Mouse (Mus musculus): ENCODE results near the gene Acad10. TPM values are rescaled to one million over a fixed set of nuclear protein-coding genes. Genes with fewer than 3 reads are reported as not detected.
"Not testable (repeated sequence)": the region's sequence is repeated elsewhere in the genome, so short reads cannot be mapped to it uniquely, and the experiment has no call there.

Gene Acad10
- polyA plus RNA-seq (2015; fragmentation: Nextera tagmentation; extraction: Ambion mirVana) = 1.9 and 2.1 TPM in 2 replicates

GRCm38 (mm10) chr5:121660059-121660896 is at the start of gene Acad10, which contains the start of gene Brap:
Gene Acad10, minus strand, starts transcription at chr5:121660514.
Gene Brap, plus strand, starts transcription at chr5:121660563.
- Histone ChIP-seq H3K4me1 (peaks cover 15% of the 10 kb centered on the region), H3K4me2 (peak within 1 kb of the TSS; percentile 83), H3K4me3 (peak within 1 kb of the TSS; percentile 96), H3K27me3 (no peaks in the 10 kb centered on the region), H3K9me3 (no peaks in the 10 kb centered on the region), H3K9ac (peak within 1 kb of the TSS; percentile 96), H3K27ac (peak within 1 kb of the TSS; percentile 51), H3K36me3 (peaks cover 28% of the 10 kb centered on the region)
- ATAC-seq (ENCODE audit: insufficient number of reproducible peaks, insufficient read depth, low FRiP score, low TSS enrichment, low read depth) = 0 out of 2 replicates have a peak, but pooled peaks have one; percentile 60
- 1% methylated on average over 83 of the region's 85 CpGs for WGBS

- no peak overlapping the region for H3K27ac ChIP-seq
- no peak for ATAC-seq (ENCODE audit: insufficient number of reproducible peaks, insufficient read depth, low FRiP score, low TSS enrichment, low read depth)
- H3K9me3 ChIP-seq = no peaks in the 10 kb centered on the region
- WGBS = 9% methylated on average over 20 of the region's 20 CpGs
- no peaks in the 10 kb centered on the region for H3K36me3 ChIP-seq
- peaks cover 7% of the 10 kb centered on the region; the same call in 1 of the 2 replicates for H3K4me1 ChIP-seq
- H3K4me2 ChIP-seq = peak overlapping the region; percentile 58
- peak overlapping the region; percentile 46; the same call in 1 of the 2 replicates for H3K9ac ChIP-seq
- H3K27me3 ChIP-seq = no peaks in the 10 kb centered on the region
- peak overlapping the region; percentile 29 for H3K4me3 ChIP-seq
Measured at GRCm38 (mm10) chr5:121704512-121705248, 44.4 kb upstream of the Acad10 start.

GRCm38 (mm10) chr5:121703341-121703740 is 43.0 kb upstream of the Acad10 start:
- peaks cover 7% of the 10 kb centered on the region; the same call in 1 of the 2 replicates for H3K4me1 ChIP-seq
- H3K4me3 ChIP-seq = no peak overlapping the region
- H3K27me3 ChIP-seq = no peaks in the 10 kb centered on the region
- H3K36me3 ChIP-seq = no peaks in the 10 kb centered on the region
- 60% methylated on average over 1 of the region's 1 CpGs for WGBS
- H3K27ac ChIP-seq = no peak overlapping the region
- H3K4me2 ChIP-seq = no peak overlapping the region
- no peaks in the 10 kb centered on the region for H3K9me3 ChIP-seq
- H3K9ac ChIP-seq = no peak overlapping the region
- no peak for ATAC-seq (ENCODE audit: insufficient number of reproducible peaks, insufficient read depth, low FRiP score, low TSS enrichment, low read depth)

GRCm38 (mm10) chr5:121701111-121701769 is 40.9 kb upstream of the Acad10 start:
- 45% methylated on average over 8 of the region's 8 CpGs for WGBS

GRCm38 (mm10) chr5:121700496-121700895 is 40.2 kb upstream of the Acad10 start:
- Histone ChIP-seq H3K9ac (peak overlapping the region; percentile 51; the same call in 1 of the 2 replicates), H3K36me3 (no peaks in the 10 kb centered on the region), H3K4me2 (peak overlapping the region; percentile 17; the same call in 1 of the 2 replicates), H3K4me1 (peaks cover 7% of the 10 kb centered on the region; the same call in 1 of the 2 replicates), H3K9me3 (no peaks in the 10 kb centered on the region), H3K4me3 (no peak overlapping the region), H3K27me3 (no peaks in the 10 kb centered on the region), H3K27ac (no peak overlapping the region)
- ATAC-seq (ENCODE audit: insufficient number of reproducible peaks, insufficient read depth, low FRiP score, low TSS enrichment, low read depth) = no peak
- 22% methylated on average over 11 of the region's 11 CpGs for WGBS

More at GRCm38 (mm10) chr5:121701111-121701769, 40.9 kb upstream of the Acad10 start:
- no peak overlapping the region for H3K4me2 ChIP-seq
- no peak overlapping the region for H3K9ac ChIP-seq
- no peaks in the 10 kb centered on the region for H3K36me3 ChIP-seq
- H3K9me3 ChIP-seq = no peaks in the 10 kb centered on the region
- no peak overlapping the region for H3K4me3 ChIP-seq
- H3K27ac ChIP-seq = no peak overlapping the region
- no peaks in the 10 kb centered on the region for H3K27me3 ChIP-seq
- H3K4me1 ChIP-seq = peaks cover 7% of the 10 kb centered on the region; the same call in 1 of the 2 replicates
- no peak for ATAC-seq (ENCODE audit: insufficient number of reproducible peaks, insufficient read depth, low FRiP score, low TSS enrichment, low read depth)

GRCm38 (mm10) chr5:121699891-121700290 is 39.6 kb upstream of the Acad10 start:
- Histone ChIP-seq H3K4me3 (no peak overlapping the region), H3K36me3 (no peaks in the 10 kb centered on the region), H3K9me3 (no peaks in the 10 kb centered on the region), H3K4me2 (no peak overlapping the region), H3K27ac (no peak overlapping the region), H3K4me1 (peaks cover 7% of the 10 kb centered on the region; the same call in 1 of the 2 replicates), H3K9ac (no peak overlapping the region), H3K27me3 (no peaks in the 10 kb centered on the region)
- 52% methylated on average over 5 of the region's 5 CpGs for WGBS
- ATAC-seq (ENCODE audit: insufficient number of reproducible peaks, insufficient read depth, low FRiP score, low TSS enrichment, low read depth) = no peak

- Histone ChIP-seq H3K27ac (no peak overlapping the region), H3K4me2 (no peak overlapping the region), H3K27me3 (no peaks in the 10 kb centered on the region), H3K9me3 (no peaks in the 10 kb centered on the region), H3K4me1 (0 out of 2 replicates have a peak, but pooled peaks cover 3% of the 10 kb centered on the region), H3K4me3 (no peak overlapping the region), H3K36me3 (no peaks in the 10 kb centered on the region), H3K9ac (no peak overlapping the region)
- ATAC-seq (ENCODE audit: insufficient number of reproducible peaks, insufficient read depth, low FRiP score, low TSS enrichment, low read depth) = no peak
- WGBS = 34% methylated on average over 6 of the region's 6 CpGs
Measured at GRCm38 (mm10) chr5:121696761-121697160, 36.4 kb upstream of the Acad10 start.

- H3K4me1 ChIP-seq = no peaks in the 10 kb centered on the region
- H3K9me3 ChIP-seq = no peaks in the 10 kb centered on the region
- ATAC-seq (ENCODE audit: insufficient number of reproducible peaks, insufficient read depth, low FRiP score, low TSS enrichment, low read depth) = no peak
Measured at GRCm38 (mm10) chr5:121692897-121693296, 32.6 kb upstream of the Acad10 start.

GRCm38 (mm10) chr5:121691436-121691835 is 31.1 kb upstream of the Acad10 start:
- H3K9ac ChIP-seq; ATAC-seq (ENCODE audit: insufficient number of reproducible peaks, insufficient read depth, low FRiP score, low TSS enrichment, low read depth); H3K4me1 ChIP-seq; H3K4me2 ChIP-seq; H3K9me3 ChIP-seq; H3K27ac ChIP-seq; H3K27me3 ChIP-seq; H3K4me3 ChIP-seq: not testable (repeated sequence)
- peaks cover 17% of the 10 kb centered on the region for H3K36me3 ChIP-seq
- WGBS = 91% methylated on average over 7 of the region's 7 CpGs

More at GRCm38 (mm10) chr5:121692897-121693296, 32.6 kb upstream of the Acad10 start:
- 69% methylated on average over 4 of the region's 4 CpGs for WGBS
- H3K27me3 ChIP-seq = no peaks in the 10 kb centered on the region
- H3K27ac ChIP-seq = no peak overlapping the region
- no peak overlapping the region for H3K4me2 ChIP-seq
- H3K4me3 ChIP-seq = no peak overlapping the region
- H3K36me3 ChIP-seq = peaks cover 2% of the 10 kb centered on the region; the same call in 1 of the 2 replicates
- H3K9ac ChIP-seq = no peak overlapping the region

- ATAC-seq (ENCODE audit: insufficient number of reproducible peaks, insufficient read depth, low FRiP score, low TSS enrichment, low read depth) = no peak
- H3K27me3 ChIP-seq = no peaks in the 10 kb centered on the region
- H3K4me3 ChIP-seq = no peak overlapping the region
- H3K27ac ChIP-seq = peak overlapping the region; percentile 35; the same call in 1 of the 2 replicates
- WGBS = 77% methylated on average over 7 of the region's 7 CpGs
- H3K9ac ChIP-seq = 0 out of 2 replicates have a peak overlapping the region, but pooled peaks have one; percentile 2
- peaks cover 24% of the 10 kb centered on the region for H3K36me3 ChIP-seq
- H3K9me3 ChIP-seq = no peaks in the 10 kb centered on the region
- H3K4me2 ChIP-seq = no peak overlapping the region
- H3K4me1 ChIP-seq = no peaks in the 10 kb centered on the region
Measured at GRCm38 (mm10) chr5:121690482-121691211, 30.3 kb upstream of the Acad10 start.

Measured in embryonic facial prominence, embryonic 13.5 days (tissue).